Mouse (Mus musculus) thymus, adult 18-20 months (tissue): ENCODE data around the gene Plxdc2.

ENCODE experiments used
- DNase-seq, 2 experiments: peaks; one replicate each; pipeline ENCODE4 v3.0.0; 2022; ENCODE audit warnings: mixed read lengths in 2 of 2

The Plxdc2 gene

GRCm38 (mm10) chr2:16578153-16578552 is 222.0 kb downstream of the Plxdc2 start:
- no peak for DNase-seq

GRCm38 (mm10) chr2:16588546-16588945 is 232.4 kb downstream of the Plxdc2 start:
- DNase-seq = no peak

GRCm38 (mm10) chr2:16595451-16595850 is 239.3 kb downstream of the Plxdc2 start:
- no peak for DNase-seq

- DNase-seq = no peak
Observed at GRCm38 (mm10) chr2:16598231-16598630, 242.1 kb downstream of the Plxdc2 start.

- DNase-seq = no peak
Observed at GRCm38 (mm10) chr2:16604291-16604690, 248.2 kb downstream of the Plxdc2 start.

- no peak for DNase-seq
Observed at GRCm38 (mm10) chr2:16607792-16608586, 251.9 kb downstream of the Plxdc2 start.

- DNase-seq = no peak
Observed at GRCm38 (mm10) chr2:16642061-16642460, 286.0 kb downstream of the Plxdc2 start.

- DNase-seq = no peak
Observed at GRCm38 (mm10) chr2:16651713-16652112, 295.6 kb downstream of the Plxdc2 start.

GRCm38 (mm10) chr2:16664516-16664915 is 308.4 kb downstream of the Plxdc2 start:
- no peak for DNase-seq

GRCm38 (mm10) chr2:16668391-16668790 is 312.3 kb downstream of the Plxdc2 start:
- no peak for DNase-seq

- DNase-seq = no peak
Observed at GRCm38 (mm10) chr2:16682905-16683304, 326.8 kb downstream of the Plxdc2 start.

- no peak for DNase-seq
Observed at GRCm38 (mm10) chr2:16683739-16684138, 327.6 kb downstream of the Plxdc2 start.

GRCm38 (mm10) chr2:16684529-16684928 is 328.4 kb downstream of the Plxdc2 start:
- DNase-seq = no peak

GRCm38 (mm10) chr2:16696390-16696789 is 340.3 kb downstream of the Plxdc2 start:
- no peak for DNase-seq

GRCm38 (mm10) chr2:16697181-16697580 is 341.1 kb downstream of the Plxdc2 start:
- DNase-seq = no peak

GRCm38 (mm10) chr2:16706227-16706626 is 350.1 kb downstream of the Plxdc2 start:
- no peak for DNase-seq

GRCm38 (mm10) chr2:16709885-16710284 is 353.8 kb downstream of the Plxdc2 start:
- DNase-seq = no peak

- no peak for DNase-seq
Observed at GRCm38 (mm10) chr2:16731033-16731432, 374.9 kb downstream of the Plxdc2 start.

GRCm38 (mm10) chr2:16734381-16734780 is 378.3 kb downstream of the Plxdc2 start:
- DNase-seq = no peak

- DNase-seq = no peak
Observed at GRCm38 (mm10) chr2:16738241-16738640, 382.1 kb downstream of the Plxdc2 start.

- no peak for DNase-seq
Observed at GRCm38 (mm10) chr2:16741813-16742212, 385.7 kb downstream of the Plxdc2 start.

GRCm38 (mm10) chr2:16743568-16743967 is 387.5 kb downstream of the Plxdc2 start:
- DNase-seq = no peak

GRCm38 (mm10) chr2:16749302-16749909 is 393.3 kb downstream of the Plxdc2 start:
- no peak for DNase-seq

GRCm38 (mm10) chr2:16757158-16757557 is 401.1 kb downstream of the Plxdc2 start:
- DNase-seq = no peak
